Mouse (Mus musculus): ENCODE measurements around the gene Pitpnm2.

GRCm38 (mm10) chr5:124211669-124212068 lies 37.9 kb downstream of the Pitpnm2 start:
- no peak for TF ChIP-seq CTCF (IDR thresholded peaks at IDR 0.05; ENCODE audit: low read depth)
- no peak for TF ChIP-seq EP300 (IDR thresholded peaks at IDR 0.05; ENCODE audit: low read depth)

All from liver, embryonic 14.5 days (tissue).